Mouse (Mus musculus): ENCODE measurements around the gene Cdca5. TPM values are rescaled to one million over a fixed set of nuclear protein-coding genes. Genes with fewer than 3 reads are reported as not detected.
"Not testable (repeated sequence)": the region's sequence is repeated elsewhere in the genome, so short reads cannot be mapped to it uniquely, and the experiment has no call there.

Cdca5 gene
- 37.2 and 39.0 TPM in 2 replicates for polyA plus RNA-seq (2014; fragmentation: Nextera tagmentation; extraction: Ambion mirVana)

GRCm38 (mm10) chr19:6084478-6085248 lies at the start of gene Cdca5, which contains the start of gene Zfpl1:
Gene Cdca5 (plus strand): TSS chr19:6084983.
Gene Zfpl1 (minus strand): TSS chr19:6084956.
- Histone ChIP-seq H3K4me3 (ENCODE audit: low read depth, low read length) (peak within 1 kb of the TSS; percentile 60), H3K9me3 (ENCODE audit: control insufficient read depth, low read depth, low read length) (no peaks in the 10 kb centered on the region), H3K27ac (ENCODE audit: low read length) (peak within 1 kb of the TSS; percentile 44; the same call in 1 of the 2 replicates), H3K27me3 (ENCODE audit: control insufficient read depth, insufficient read depth, low read length) (no peaks in the 10 kb centered on the region), H3K36me3 (ENCODE audit: control insufficient read depth, insufficient read depth, low read length) (peaks cover 34% of the 10 kb centered on the region), H3K4me2 (replicated peaks; ENCODE audit: low read depth, low read length) (peak within 1 kb of the TSS; percentile 97), H3K9ac (replicated peaks; ENCODE audit: low read depth, low read length) (peak within 1 kb of the TSS; percentile 64), H3K4me1 (ENCODE audit: control insufficient read depth, insufficient read depth, low read length) (peaks cover 11% of the 10 kb centered on the region)
- ATAC-seq (ENCODE audit: insufficient number of reproducible peaks, insufficient read depth, low FRiP score, low read depth), result peak; percentile 89
- under 1% methylated on average over 58 of the region's 58 CpGs for WGBS

- no peak overlapping the region for H3K9ac ChIP-seq (replicated peaks; ENCODE audit: low read depth, low read length)
- no peaks in the 10 kb centered on the region for H3K4me1 ChIP-seq (ENCODE audit: control insufficient read depth, insufficient read depth, low read length)
- H3K4me2 ChIP-seq (replicated peaks; ENCODE audit: low read depth, low read length), result no peak overlapping the region
- H3K4me3 ChIP-seq (ENCODE audit: low read depth, low read length), result no peak overlapping the region
- no peak for ATAC-seq (ENCODE audit: insufficient number of reproducible peaks, insufficient read depth, low FRiP score, low read depth)
- H3K27ac ChIP-seq (ENCODE audit: low read length), result no peak overlapping the region
- H3K27me3 ChIP-seq (ENCODE audit: control insufficient read depth, insufficient read depth, low read length), result no peaks in the 10 kb centered on the region
- WGBS, result 70% methylated on average over 9 of the region's 9 CpGs
- no peaks in the 10 kb centered on the region for H3K36me3 ChIP-seq (ENCODE audit: control insufficient read depth, insufficient read depth, low read length)
- no peaks in the 10 kb centered on the region for H3K9me3 ChIP-seq (ENCODE audit: control insufficient read depth, low read depth, low read length)
Measured at GRCm38 (mm10) chr19:6035966-6036585, 48.7 kb upstream of the Cdca5 start.

- Histone ChIP-seq H3K4me1 (ENCODE audit: control insufficient read depth, insufficient read depth, low read length) (no peaks in the 10 kb centered on the region), H3K27me3 (ENCODE audit: control insufficient read depth, insufficient read depth, low read length) (no peaks in the 10 kb centered on the region), H3K9me3 (ENCODE audit: control insufficient read depth, low read depth, low read length) (no peaks in the 10 kb centered on the region), H3K4me3 (ENCODE audit: low read depth, low read length) (no peak overlapping the region), H3K36me3 (ENCODE audit: control insufficient read depth, insufficient read depth, low read length) (no peaks in the 10 kb centered on the region), H3K9ac (replicated peaks; ENCODE audit: low read depth, low read length) (no peak overlapping the region), H3K27ac (ENCODE audit: low read length) (no peak overlapping the region), H3K4me2 (replicated peaks; ENCODE audit: low read depth, low read length) (no peak overlapping the region)
- ATAC-seq (ENCODE audit: insufficient number of reproducible peaks, insufficient read depth, low FRiP score, low read depth), result no peak
Measured at GRCm38 (mm10) chr19:6037695-6038094, 47.1 kb upstream of the Cdca5 start.

- WGBS, result 83% methylated on average over 7 of the region's 7 CpGs
- no peak for ATAC-seq (ENCODE audit: insufficient number of reproducible peaks, insufficient read depth, low FRiP score, low read depth)
- no peak overlapping the region for H3K4me3 ChIP-seq (ENCODE audit: low read depth, low read length)
- no peaks in the 10 kb centered on the region for H3K4me1 ChIP-seq (ENCODE audit: control insufficient read depth, insufficient read depth, low read length)
- H3K27ac ChIP-seq (ENCODE audit: low read length), result no peak overlapping the region
- no peaks in the 10 kb centered on the region for H3K27me3 ChIP-seq (ENCODE audit: control insufficient read depth, insufficient read depth, low read length)
- H3K36me3 ChIP-seq (ENCODE audit: control insufficient read depth, insufficient read depth, low read length), result no peaks in the 10 kb centered on the region
- no peaks in the 10 kb centered on the region for H3K9me3 ChIP-seq (ENCODE audit: control insufficient read depth, low read depth, low read length)
- H3K9ac ChIP-seq (replicated peaks; ENCODE audit: low read depth, low read length), result no peak overlapping the region
- no peak overlapping the region for H3K4me2 ChIP-seq (replicated peaks; ENCODE audit: low read depth, low read length)
Measured at GRCm38 (mm10) chr19:6038326-6038725, 46.5 kb upstream of the Cdca5 start.

- Histone ChIP-seq H3K4me3 (ENCODE audit: low read depth, low read length) (no peak overlapping the region), H3K27me3 (ENCODE audit: control insufficient read depth, insufficient read depth, low read length) (no peaks in the 10 kb centered on the region), H3K36me3 (ENCODE audit: control insufficient read depth, insufficient read depth, low read length) (no peaks in the 10 kb centered on the region), H3K4me2 (replicated peaks; ENCODE audit: low read depth, low read length) (no peak overlapping the region), H3K27ac (ENCODE audit: low read length) (no peak overlapping the region), H3K9ac (replicated peaks; ENCODE audit: low read depth, low read length) (no peak overlapping the region), H3K9me3 (ENCODE audit: control insufficient read depth, low read depth, low read length) (no peaks in the 10 kb centered on the region), H3K4me1 (ENCODE audit: control insufficient read depth, insufficient read depth, low read length) (peaks cover 1% of the 10 kb centered on the region; the same call in 1 of the 2 replicates)
- no peak for ATAC-seq (ENCODE audit: insufficient number of reproducible peaks, insufficient read depth, low FRiP score, low read depth)
Measured at GRCm38 (mm10) chr19:6040002-6040401, 44.8 kb upstream of the Cdca5 start.

- H3K36me3 ChIP-seq (ENCODE audit: control insufficient read depth, insufficient read depth, low read length), result no peaks in the 10 kb centered on the region
- H3K9me3 ChIP-seq (ENCODE audit: control insufficient read depth, low read depth, low read length), result no peaks in the 10 kb centered on the region
- 80% methylated on average over 9 of the region's 9 CpGs for WGBS
- no peak overlapping the region for H3K4me3 ChIP-seq (ENCODE audit: low read depth, low read length)
- no peaks in the 10 kb centered on the region for H3K27me3 ChIP-seq (ENCODE audit: control insufficient read depth, insufficient read depth, low read length)
- H3K4me1 ChIP-seq (ENCODE audit: control insufficient read depth, insufficient read depth, low read length), result peaks cover 5% of the 10 kb centered on the region
- no peak for ATAC-seq (ENCODE audit: insufficient number of reproducible peaks, insufficient read depth, low FRiP score, low read depth)
- no peak overlapping the region for H3K27ac ChIP-seq (ENCODE audit: low read length)
- H3K9ac ChIP-seq (replicated peaks; ENCODE audit: low read depth, low read length), result no peak overlapping the region
- no peak overlapping the region for H3K4me2 ChIP-seq (replicated peaks; ENCODE audit: low read depth, low read length)
Measured at GRCm38 (mm10) chr19:6042293-6042692, 42.5 kb upstream of the Cdca5 start.

- not testable (repeated sequence) for H3K36me3 ChIP-seq (ENCODE audit: control insufficient read depth, insufficient read depth, low read length)
Measured at GRCm38 (mm10) chr19:6044102-6044501, 40.7 kb upstream of the Cdca5 start.

GRCm38 (mm10) chr19:6045366-6046293 lies 39.2 kb upstream of the Cdca5 start:
- ATAC-seq (ENCODE audit: insufficient number of reproducible peaks, insufficient read depth, low FRiP score, low read depth), result peak; percentile 34; the same call in 1 of the 2 replicates
- H3K27ac ChIP-seq (ENCODE audit: low read length), result peak overlapping the region; percentile 99
- 12% methylated on average over 20 of the region's 20 CpGs for WGBS
- H3K4me2 ChIP-seq (replicated peaks; ENCODE audit: low read depth, low read length), result peak overlapping the region; percentile 84
- H3K36me3 ChIP-seq (ENCODE audit: control insufficient read depth, insufficient read depth, low read length), result peaks cover 24% of the 10 kb centered on the region
- peak overlapping the region; percentile 87 for H3K9ac ChIP-seq (replicated peaks; ENCODE audit: low read depth, low read length)
- peak overlapping the region; percentile 89 for H3K4me3 ChIP-seq (ENCODE audit: low read depth, low read length)
- H3K27me3 ChIP-seq (ENCODE audit: control insufficient read depth, insufficient read depth, low read length), result no peaks in the 10 kb centered on the region
- H3K4me1 ChIP-seq (ENCODE audit: control insufficient read depth, insufficient read depth, low read length), result peaks cover 13% of the 10 kb centered on the region
- no peaks in the 10 kb centered on the region for H3K9me3 ChIP-seq (ENCODE audit: control insufficient read depth, low read depth, low read length)

More at GRCm38 (mm10) chr19:6044102-6044501, 40.7 kb upstream of the Cdca5 start:
- H3K4me3 ChIP-seq (ENCODE audit: low read depth, low read length); H3K9me3 ChIP-seq (ENCODE audit: control insufficient read depth, low read depth, low read length); H3K27me3 ChIP-seq (ENCODE audit: control insufficient read depth, insufficient read depth, low read length); ATAC-seq (ENCODE audit: insufficient number of reproducible peaks, insufficient read depth, low FRiP score, low read depth); H3K9ac ChIP-seq (replicated peaks; ENCODE audit: low read depth, low read length); H3K4me2 ChIP-seq (replicated peaks; ENCODE audit: low read depth, low read length); H3K27ac ChIP-seq (ENCODE audit: low read length): not testable (repeated sequence)
- peaks cover 13% of the 10 kb centered on the region for H3K4me1 ChIP-seq (ENCODE audit: control insufficient read depth, insufficient read depth, low read length)
- WGBS, result 60% methylated on average over 4 of the region's 4 CpGs
